Mouse (Mus musculus) T-helper 1 cell (primary cell): ENCODE data around the gene Dctn2.

Experiments
- in situ Hi-C: fragments of 300-600 bp; cut with MboI, MseI; formaldehyde crosslinking; loops from one replicate; pipeline ENCODE4 v1.15.1; 2025; ENCODE audit warnings: high pct_unique_total_duplicates

Dctn2 gene

GRCm38 (mm10) chr10:127266112-127267091 lies at the start of gene Dctn2:
Gene Dctn2, plus strand, starts transcription at chr10:127266368.
- in situ Hi-C loops: no loop called here

- in situ Hi-C loops: no loop called here
Measured at GRCm38 (mm10) chr10:127216456-127216855, 49.7 kb upstream of the Dctn2 start.

- in situ Hi-C loops: no loop called here
Measured at GRCm38 (mm10) chr10:127217177-127217576, 49.0 kb upstream of the Dctn2 start.

- in situ Hi-C loops: no loop called here
Measured at GRCm38 (mm10) chr10:127218339-127218738, 47.8 kb upstream of the Dctn2 start.

- in situ Hi-C loops: no loop called here
Measured at GRCm38 (mm10) chr10:127225213-127225612, 41.0 kb upstream of the Dctn2 start.

- in situ Hi-C loops: no loop called here
Measured at GRCm38 (mm10) chr10:127225732-127226131, 40.4 kb upstream of the Dctn2 start.

- in situ Hi-C loops: no loop called here
Measured at GRCm38 (mm10) chr10:127226318-127226895, 39.8 kb upstream of the Dctn2 start.

GRCm38 (mm10) chr10:127227163-127227562 lies 39.0 kb upstream of the Dctn2 start:
- in situ Hi-C loops: no loop called here

- in situ Hi-C loops: no loop called here
Measured at GRCm38 (mm10) chr10:127228897-127229296, 37.3 kb upstream of the Dctn2 start.

- in situ Hi-C loops: no loop called here
Measured at GRCm38 (mm10) chr10:127230693-127231092, 35.5 kb upstream of the Dctn2 start.

GRCm38 (mm10) chr10:127231741-127232140 lies 34.4 kb upstream of the Dctn2 start:
- in situ Hi-C loops: no loop called here

GRCm38 (mm10) chr10:127233141-127233540 lies 33.0 kb upstream of the Dctn2 start:
- in situ Hi-C loops: no loop called here

- in situ Hi-C loops: no loop called here
Measured at GRCm38 (mm10) chr10:127236541-127236940, 29.6 kb upstream of the Dctn2 start.

GRCm38 (mm10) chr10:127238241-127238824 lies 27.8 kb upstream of the Dctn2 start:
- in situ Hi-C loops: no loop called here

- in situ Hi-C loops: loop anchor here (10.0 kb wide), 1 partner anchor 326 kb away; no protein-coding TSS in a partner anchor
Measured at GRCm38 (mm10) chr10:127250810-127251209, 15.4 kb upstream of the Dctn2 start.

- in situ Hi-C loops: loop anchor here (10.0 kb wide), 1 partner anchor 331 kb away; no protein-coding TSS in a partner anchor
Measured at GRCm38 (mm10) chr10:127255625-127256345, 10.4 kb upstream of the Dctn2 start.

GRCm38 (mm10) chr10:127257790-127258189 lies 8.4 kb upstream of the Dctn2 start:
- in situ Hi-C loops: loop anchor here (10.0 kb wide), 1 partner anchor 333 kb away; no protein-coding TSS in a partner anchor

GRCm38 (mm10) chr10:127258489-127258888 lies 7.7 kb upstream of the Dctn2 start:
- in situ Hi-C loops: loop anchor here (10.0 kb wide), 1 partner anchor 334 kb away; no protein-coding TSS in a partner anchor

- in situ Hi-C loops: no loop called here
Measured at GRCm38 (mm10) chr10:127261706-127262547, 4.2 kb upstream of the Dctn2 start.
